Mouse (Mus musculus): Measurements from ENCODE around the gene Fbxw4.

The Fbxw4 gene

GRCm38 (mm10) chr19:45659738-45660502 is at the start of gene Fbxw4:
Gene Fbxw4, minus strand, starts transcription at chr19:45660312.
- peak; percentile 82 for DNase-seq

GRCm38 (mm10) chr19:45708704-45709103 is 48.6 kb upstream of the Fbxw4 start:
- no peak for DNase-seq

- DNase-seq, result no peak
These were observed 36.1 kb upstream of the Fbxw4 start for GRCm38 (mm10) chr19:45696281-45696600.

- DNase-seq, result no peak
These were observed 35.6 kb upstream of the Fbxw4 start for GRCm38 (mm10) chr19:45695496-45696280.

GRCm38 (mm10) chr19:45694056-45694455 is 33.9 kb upstream of the Fbxw4 start:
- no peak for DNase-seq

- peak; percentile 34 for DNase-seq
These were observed 32.1 kb upstream of the Fbxw4 start for GRCm38 (mm10) chr19:45692211-45692610.

- DNase-seq, result no peak
These were observed 31.0 kb upstream of the Fbxw4 start for GRCm38 (mm10) chr19:45691001-45691535.

GRCm38 (mm10) chr19:45687001-45687400 is 26.9 kb upstream of the Fbxw4 start:
- DNase-seq, result no peak

GRCm38 (mm10) chr19:45683676-45684075 is 23.6 kb upstream of the Fbxw4 start:
- no peak for DNase-seq

- DNase-seq, result no peak
These were observed 20.5 kb upstream of the Fbxw4 start for GRCm38 (mm10) chr19:45680495-45681130.

GRCm38 (mm10) chr19:45676723-45677269 is 16.7 kb upstream of the Fbxw4 start:
- DNase-seq, result no peak

GRCm38 (mm10) chr19:45675720-45676581 is 15.8 kb upstream of the Fbxw4 start:
- no peak for DNase-seq

- DNase-seq, result no peak
These were observed 15.1 kb upstream of the Fbxw4 start for GRCm38 (mm10) chr19:45675196-45675595.

GRCm38 (mm10) chr19:45672971-45673370 is 12.9 kb upstream of the Fbxw4 start:
- DNase-seq, result no peak

- no peak for DNase-seq
These were observed 8.9 kb upstream of the Fbxw4 start for GRCm38 (mm10) chr19:45668986-45669385.

GRCm38 (mm10) chr19:45663851-45664250 is 3.7 kb upstream of the Fbxw4 start:
- DNase-seq, result no peak

GRCm38 (mm10) chr19:45660503-45660790 is 335 bp upstream of the Fbxw4 start:
- no peak for DNase-seq

GRCm38 (mm10) chr19:45659301-45659737 is 793 bp downstream of the Fbxw4 start:
- DNase-seq, result no peak

- DNase-seq, result no peak
These were observed 1.4 kb downstream of the Fbxw4 start for GRCm38 (mm10) chr19:45658556-45659268.

- DNase-seq, result no peak
These were observed 2.3 kb downstream of the Fbxw4 start for GRCm38 (mm10) chr19:45657828-45658227.

GRCm38 (mm10) chr19:45656810-45657595 is 3.1 kb downstream of the Fbxw4 start:
- no peak for DNase-seq

Data from right cerebral cortex, postnatal 25 days (tissue).